Mouse (Mus musculus): ENCODE results near the gene Gja3.

Gja3 gene

DNA sequence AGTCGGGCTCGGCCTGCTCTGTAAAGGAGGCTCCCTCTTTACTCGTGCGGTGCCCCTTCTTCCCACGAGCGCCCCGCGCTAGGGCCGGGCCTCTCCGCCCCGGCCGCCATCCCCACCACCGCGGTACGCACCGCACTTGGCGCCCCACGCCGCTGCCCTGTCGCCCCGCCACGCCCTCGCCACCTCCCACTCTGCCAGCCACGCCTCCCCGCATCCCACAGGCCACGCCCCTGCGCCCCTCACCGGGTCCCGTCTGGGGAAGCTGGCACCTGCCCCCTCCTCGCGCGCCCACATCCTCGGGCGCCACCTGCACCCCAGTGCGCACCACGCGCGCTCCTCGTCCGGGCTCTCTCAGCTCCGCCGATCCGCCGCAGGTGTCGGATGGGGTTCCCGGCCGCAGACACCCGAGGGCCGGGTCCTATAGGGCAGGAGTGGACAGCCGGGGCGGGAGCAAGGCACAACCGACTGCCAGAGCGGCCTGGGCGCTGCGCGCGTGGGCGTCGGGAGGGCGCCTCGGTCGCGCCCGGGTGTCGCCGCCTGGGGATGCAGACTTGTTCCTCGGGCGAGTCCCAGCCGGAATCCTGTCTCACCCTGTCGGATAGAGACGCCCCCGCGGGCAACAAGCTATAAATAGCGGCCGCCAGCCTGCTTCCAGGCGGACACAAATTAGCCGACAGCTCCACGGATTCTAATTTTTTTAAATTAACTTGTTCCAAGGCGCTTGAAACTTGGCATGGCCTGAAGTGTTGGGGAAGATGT, at the start of gene Gja3:
Gene Gja3, minus strand, starts transcription at position 538 of the 759 bp plus-strand sequence.
- DNase-seq, result peak; percentile 66

DNA sequence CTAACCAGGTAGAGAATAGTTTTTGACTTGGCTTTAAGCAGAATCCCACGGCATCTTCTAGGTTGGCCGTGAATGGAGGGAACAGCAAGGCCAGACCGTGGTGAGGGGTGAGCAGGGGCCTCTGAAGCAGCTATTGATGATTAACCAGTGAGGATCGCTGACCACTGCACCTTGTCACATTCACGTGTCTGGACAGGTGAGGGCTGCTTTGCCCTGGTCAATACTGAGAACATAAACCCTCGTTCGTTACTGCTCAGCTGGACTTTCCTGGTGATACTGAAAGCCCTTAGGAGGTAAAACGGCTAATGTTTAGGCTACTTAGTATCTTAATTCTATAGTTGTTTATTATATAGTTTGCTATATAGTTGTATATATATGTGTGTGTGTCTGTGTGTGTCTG, 49.2 kb upstream of the Gja3 start:
- no peak for DNase-seq

DNA sequence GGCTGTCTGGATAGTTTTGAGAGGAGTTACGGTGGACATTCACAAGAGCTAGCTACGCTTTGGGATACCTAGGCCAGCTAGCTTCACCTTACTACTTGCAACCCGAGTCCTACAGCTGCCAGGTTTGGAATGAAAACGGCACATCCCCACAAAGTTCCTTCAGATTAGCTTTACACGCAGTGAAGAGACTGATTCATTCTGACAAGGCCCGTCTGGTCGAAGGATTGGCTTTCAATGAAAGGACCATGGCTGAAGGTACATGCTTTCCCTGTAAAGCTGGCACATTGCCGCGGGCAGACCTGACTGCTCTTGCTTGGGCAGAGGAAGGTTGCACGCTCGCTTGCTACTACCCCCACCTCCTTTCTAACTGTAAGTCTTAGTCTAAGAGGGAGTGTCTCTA, 47.8 kb upstream of the Gja3 start:
- DNase-seq, result peak; percentile 52

DNA sequence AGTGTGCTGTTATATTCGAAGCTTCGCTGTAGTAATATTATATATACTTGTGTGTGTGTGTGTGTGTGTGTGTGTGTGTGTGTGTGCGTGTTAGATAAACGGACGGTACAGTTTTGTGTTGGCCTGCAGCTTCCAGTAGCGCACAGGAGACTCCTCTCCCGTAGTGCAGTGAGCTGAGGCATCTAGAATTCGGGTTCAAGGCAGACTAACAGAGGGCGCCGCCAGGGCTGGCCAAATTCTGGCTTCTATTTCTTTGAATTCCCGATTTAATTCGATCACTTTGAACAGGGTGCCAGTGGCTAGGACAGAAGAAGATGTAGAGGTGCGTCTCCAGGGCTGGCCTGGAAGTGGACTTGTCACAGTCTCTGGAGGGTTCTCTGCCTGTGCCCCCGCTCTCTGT, 47.2 kb upstream of the Gja3 start:
- no peak for DNase-seq

DNA sequence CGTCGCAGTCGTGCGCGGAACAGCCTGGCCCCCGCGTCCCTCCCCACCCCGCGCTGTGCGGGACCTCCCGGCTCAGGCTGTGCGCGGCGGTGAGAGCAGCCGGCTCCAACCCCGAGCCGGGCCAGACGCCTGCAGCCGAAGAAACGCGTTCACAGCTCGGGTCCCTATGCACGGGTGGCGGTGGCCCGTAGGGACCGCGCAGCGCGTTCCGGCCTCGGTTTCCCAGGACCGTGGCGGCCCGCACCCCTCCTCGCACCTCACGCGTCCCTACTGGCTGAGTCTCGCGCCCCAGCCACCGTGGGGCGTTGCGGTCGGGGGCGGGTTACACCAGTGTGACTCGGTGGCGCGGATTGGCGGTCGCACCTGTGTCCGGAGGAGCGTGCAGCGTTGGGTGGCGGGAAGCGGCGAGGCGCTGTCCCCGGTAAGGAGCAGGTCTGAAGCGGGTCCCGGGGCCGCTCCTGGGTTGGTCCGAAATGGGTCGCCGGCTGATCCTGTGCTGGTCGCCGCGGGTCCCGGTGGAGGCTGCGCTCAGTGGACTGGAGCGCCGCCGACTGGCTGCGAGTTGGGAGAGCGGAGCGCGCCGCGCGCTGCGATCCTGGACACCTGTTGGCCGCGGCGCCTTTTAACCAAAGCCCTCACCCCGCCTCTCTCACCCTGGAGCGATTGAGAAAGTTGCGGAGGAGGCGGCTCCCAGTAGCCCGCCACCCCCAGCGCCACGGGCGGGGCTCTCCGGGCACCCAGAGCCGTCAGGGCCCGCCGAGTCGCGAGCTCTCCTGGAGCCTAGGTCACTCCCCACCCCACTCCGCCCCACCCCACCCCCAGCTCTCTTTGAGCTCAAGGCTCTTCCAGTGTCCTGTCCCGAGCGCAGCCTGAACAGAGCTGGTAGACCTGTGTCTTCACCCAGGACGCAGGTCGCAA, 46.5 kb upstream of the Gja3 start, which contains the start of gene Gjb2:
Gene Gjb2, minus strand, starts transcription at position 597 of the 918 bp plus-strand sequence.
- DNase-seq, result peak; percentile 58

DNA sequence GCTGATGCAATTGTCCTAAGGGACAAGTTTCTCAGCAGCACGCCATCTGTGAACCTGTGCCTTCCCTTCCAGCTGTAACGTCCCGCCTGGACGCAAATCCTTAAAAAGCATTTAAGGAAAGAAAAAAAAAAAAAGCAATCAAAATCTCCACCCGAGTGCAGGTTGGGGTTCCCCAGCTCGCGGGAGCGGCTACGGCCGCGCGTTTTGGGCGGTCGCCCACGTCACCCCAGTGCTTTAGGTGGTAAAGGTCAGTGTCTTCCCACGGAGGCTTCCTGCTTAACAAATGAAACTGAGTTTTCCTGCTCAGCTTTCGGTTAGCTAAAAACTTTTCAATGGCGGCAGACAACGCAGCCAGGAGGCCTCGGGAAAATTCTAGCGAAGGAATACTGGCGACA, 45.8 kb upstream of the Gja3 start:
- no peak for DNase-seq

DNA sequence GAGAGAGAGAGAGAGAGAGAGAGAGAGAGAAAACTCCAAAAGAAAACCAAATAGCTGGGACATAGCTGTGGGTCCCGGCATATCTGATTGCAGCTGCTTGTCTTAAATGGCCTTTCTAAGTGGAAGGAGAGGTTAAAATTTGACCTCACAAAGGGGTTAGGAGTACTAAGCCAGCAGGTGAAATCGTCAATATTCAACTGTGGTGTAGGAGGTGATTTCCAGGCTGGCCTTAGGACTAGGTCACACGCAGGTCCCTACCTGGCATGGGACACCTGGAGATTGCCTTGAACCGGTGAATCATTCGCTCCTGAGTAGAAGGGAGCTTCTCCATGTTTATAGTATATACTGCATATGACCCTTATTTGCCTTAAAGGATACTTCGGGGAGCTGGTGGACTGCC, 45.2 kb upstream of the Gja3 start:
- no peak for DNase-seq

DNA sequence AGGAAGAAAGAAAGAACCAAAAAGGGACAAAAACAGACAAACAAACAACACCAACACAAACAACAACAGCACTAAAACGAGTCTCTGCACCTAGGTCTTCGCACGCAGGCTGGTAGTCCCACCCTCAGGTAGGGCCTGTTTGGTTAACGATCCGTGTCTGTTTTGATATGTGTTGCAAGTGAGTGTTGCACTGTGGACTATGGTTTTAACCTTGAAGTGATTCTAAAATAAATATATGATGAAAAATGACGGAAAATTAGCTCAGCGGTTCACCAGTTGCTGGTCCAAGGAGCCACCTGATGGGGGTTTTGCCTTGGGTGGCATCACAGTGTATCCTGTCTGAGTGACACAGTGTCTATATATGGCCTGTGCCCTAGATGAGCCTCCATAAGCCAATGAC, 43.7 kb upstream of the Gja3 start:
- DNase-seq, result no peak

DNA sequence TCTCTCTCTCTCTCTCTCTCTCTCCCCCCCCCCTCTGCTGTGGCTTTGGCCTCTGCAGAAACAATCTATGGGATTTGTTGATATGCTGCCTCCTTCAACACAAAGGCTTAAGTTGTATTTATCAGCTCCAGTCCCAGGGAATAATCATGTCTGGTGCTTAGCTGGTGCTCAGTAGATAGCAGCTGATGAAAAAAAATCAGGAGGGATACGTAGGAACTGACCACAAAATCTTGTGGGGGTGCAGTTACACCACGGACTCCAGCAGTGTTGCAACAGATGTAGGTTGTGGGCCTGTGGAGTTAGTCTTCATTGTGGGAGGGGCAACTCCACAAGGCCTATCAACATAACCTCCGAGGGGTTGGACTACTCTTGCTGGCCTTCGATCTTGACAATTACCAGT, 38.0 kb upstream of the Gja3 start:
- DNase-seq, result no peak

DNA sequence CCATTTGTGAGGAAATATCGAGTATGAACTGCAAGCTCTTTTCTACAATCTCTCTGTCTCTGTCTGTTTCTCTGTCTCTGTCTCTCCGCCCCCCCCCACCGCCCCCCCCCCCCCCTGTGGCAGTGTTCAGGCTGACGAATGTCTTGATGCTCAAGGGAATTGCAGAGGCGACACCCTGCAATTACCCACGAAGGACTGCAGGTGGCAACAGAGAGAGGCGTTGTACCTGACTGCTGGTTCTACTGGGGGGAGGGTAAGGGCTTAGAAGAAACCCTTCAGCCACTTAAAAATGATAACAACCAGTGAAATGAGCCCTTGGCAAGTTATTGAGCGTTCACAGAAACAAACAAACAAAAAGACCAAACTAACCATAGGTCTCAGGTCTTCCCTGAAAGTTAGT, 35.1 kb upstream of the Gja3 start:
- peak; percentile 83 for DNase-seq

DNA sequence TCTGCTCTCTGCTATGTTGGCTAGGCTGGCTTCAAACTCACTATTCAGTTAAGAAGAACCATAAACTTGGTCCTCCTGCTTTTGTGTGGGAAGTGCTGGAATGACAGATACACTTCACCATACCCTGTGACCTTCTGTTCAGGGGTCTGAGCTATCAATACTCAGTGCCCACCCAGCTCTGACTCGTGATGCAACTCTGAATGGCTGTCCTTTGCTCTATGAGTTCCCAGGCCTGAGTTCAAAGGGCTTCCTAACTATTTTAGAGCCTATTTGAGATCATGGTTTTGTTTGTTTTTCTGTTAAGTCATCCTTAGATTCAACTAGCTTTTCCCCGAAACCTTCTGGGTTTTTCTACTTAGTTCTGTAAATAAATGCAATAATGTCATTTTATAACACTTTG, 32.1 kb upstream of the Gja3 start:
- no peak for DNase-seq

DNA sequence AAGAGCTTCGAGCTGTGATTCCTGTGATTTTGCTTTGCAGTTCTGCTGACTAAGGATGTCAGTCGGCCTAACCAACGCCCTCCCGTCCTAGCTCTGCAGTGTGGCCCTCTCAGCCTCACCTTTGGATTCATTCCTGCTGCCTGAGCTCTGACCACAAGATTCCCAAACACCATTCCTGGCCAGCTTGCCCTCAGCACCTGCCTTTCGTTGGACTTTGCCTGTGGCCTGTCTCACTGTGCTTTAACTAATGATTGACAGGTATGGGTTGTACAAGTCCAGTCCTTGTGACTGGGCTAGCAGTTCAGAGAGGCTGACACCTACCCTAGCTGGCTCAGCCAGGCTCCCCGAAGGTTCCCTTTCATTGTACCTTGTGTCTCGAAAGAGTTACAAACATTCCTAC, 31.2 kb upstream of the Gja3 start:
- no peak for DNase-seq

DNA sequence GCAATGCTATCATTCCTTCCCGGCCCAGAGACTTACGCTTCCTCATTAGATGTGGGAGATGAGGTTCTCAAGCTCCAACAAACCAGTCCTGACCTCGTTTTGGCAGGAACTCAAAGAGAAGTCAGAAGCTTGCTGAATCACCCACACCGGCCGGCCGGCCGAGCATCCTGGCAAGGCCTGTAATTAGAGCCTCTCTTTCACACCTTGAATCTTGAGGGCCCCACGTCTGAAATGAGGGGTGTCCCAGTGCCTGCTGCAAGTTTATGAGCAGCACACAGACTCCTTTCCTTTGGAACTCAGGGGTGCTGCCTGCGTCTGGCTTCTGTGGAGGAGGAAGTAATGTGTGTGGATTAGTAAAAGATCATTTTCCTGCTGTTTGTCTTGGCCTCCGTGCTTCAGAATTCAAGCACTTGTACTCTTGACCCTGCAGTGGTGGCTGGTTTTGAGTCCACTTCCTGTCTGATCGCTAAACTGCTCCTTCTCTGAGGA, 26.3 kb upstream of the Gja3 start:
- no peak for DNase-seq

DNA sequence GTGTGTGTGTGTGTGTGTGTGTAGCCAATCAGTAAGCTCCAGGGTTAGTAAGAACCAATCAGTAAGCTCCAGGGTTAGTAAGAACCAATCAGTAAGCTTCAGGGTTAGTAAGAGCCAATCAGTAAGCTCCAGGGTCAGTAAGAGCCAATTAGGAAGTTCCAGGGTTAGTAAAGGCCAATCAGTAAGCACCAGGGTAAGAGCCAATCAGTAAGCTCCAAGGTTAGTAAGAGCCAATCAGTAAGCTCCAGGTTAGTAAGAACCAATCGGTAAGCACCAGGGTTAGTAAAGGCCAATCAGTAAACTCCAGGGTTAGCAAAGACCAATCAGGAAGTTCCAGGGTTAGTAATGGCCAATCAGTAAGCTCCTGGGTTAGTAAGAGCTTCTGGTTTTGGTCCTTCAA, 25.0 kb upstream of the Gja3 start:
- no peak for DNase-seq

DNA sequence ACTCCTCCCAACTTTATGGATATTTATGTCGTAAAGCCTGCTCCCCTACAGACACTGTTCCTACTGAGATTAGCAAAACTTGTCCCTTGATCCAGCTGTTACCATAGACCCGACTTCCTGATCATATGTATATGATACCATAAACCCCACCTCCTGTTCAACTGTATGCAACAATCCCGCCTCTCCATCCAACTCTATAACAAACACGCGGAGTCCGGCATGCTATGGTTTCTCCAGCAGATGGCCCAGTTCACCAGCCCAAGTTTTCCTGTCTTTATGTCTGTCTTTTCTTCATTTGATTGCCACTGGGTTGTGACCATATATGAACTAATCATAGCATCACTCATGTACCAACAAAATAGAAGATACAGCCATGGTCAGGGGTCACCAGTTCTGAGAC, 17.6 kb upstream of the Gja3 start:
- DNase-seq, result no peak

DNA sequence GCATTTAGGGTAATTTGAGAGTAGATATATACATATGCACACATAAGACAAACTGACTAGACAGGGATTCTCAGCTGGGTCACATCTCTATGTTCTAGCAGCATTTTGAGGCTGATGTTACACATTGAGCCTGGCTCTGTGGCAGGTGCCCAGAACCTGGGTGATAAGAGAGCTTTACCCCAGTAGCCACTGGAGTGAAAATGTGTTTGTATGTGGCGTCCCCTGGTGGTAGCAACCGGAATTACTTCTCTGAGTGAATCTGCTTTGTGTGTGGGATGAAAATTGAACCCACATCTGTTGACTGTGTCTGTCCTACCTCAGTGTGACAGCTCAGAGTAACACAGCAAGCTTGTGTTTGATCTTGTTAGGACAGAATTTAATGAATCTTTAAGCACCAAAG, 12.0 kb upstream of the Gja3 start:
- peak; percentile 58 for DNase-seq

DNA sequence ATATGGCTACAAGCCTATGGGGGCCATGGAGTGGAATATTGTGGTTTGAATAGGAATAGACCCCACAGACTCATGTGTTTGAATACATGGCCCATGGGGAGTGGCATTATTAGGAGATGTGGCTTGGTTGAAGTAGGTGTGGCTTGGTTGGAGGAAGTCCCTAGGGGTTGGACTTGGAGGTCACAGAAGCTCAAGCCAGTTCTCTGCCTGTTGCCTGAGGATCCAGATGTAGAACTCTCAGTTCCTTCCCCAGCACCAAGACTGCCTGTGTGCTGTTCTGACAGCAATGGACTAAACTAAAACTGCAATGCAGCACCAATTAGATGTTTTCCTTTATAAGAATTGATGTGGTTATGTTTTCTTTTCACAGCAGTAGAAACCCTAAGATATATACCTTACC, 8.2 kb upstream of the Gja3 start:
- DNase-seq, result no peak

DNA sequence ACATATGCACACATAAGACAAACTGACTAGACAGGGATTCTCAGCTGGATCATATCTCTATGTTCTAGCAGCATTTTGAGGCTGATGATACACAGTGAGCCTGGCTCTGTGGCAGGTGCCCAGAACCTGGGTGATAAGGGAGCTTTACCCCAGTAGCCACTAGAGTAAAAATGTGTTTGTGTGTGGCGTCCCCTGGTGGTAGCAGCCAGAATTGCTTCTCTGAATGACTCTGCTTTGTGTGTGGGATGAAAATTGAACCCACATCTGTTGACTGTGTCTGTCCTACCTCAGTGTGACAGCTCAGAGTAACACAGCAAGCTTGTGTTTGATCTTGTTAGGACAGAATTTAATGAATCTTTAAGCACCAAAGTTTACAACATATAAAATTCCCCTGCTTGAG, 2.2 kb upstream of the Gja3 start:
- peak; percentile 75 for DNase-seq

DNA sequence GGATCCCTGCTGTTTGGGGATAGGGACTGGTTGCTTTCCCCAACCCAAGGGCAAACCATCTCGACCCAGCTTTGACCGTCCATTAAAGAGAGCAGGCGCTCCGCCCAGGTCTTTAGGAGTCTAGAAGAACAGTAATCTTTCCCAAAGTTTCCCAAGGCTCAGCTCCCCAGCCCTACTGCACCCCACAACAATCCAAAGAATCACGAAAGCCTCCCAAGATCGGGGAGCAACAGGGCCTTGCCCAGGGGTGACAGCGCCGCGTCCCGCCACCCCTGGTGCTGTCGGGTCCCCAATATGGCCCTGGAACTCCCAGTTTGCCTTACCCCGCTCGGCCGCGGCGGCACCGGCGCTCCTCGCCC, 717 bp downstream of the Gja3 start:
- DNase-seq, result no peak

DNA sequence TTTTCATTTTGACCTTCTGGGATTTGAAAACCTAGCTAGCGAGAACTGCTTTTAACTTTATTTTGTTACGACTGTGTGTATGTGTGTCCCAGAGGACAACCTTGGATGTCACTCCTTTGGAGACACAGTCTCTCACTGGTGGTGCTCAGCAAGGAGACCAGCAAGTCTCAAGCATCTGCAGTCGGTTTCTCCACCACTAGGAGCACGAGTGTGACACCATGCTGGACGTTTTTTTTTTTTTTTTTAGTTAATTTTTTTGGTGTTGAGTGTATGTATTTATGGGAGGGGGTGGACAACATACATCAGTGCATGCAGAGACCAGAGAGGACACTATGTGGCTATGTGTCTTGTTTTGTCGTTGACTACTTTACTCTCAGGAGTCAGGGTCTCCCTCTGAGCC, 5.2 kb downstream of the Gja3 start:
- no peak for DNase-seq

DNA sequence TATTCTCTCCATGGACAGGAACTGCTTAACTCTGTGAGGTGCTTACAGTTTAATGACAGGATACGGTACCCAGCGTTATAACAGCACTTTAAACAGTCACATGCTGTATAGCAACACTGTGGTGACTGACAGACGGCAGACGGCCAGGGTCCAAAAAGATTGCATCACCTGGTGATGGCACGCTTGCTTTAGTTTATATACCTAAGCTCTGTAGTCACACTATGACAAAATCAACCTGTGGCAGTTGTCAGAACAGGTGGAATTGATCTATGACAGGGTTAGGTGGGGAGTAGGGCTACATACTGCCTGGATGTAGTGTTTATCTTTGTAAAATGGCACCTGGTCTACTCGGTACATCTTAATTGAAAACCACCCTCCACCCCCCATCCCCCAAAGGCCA, 14.0 kb downstream of the Gja3 start:
- no peak for DNase-seq

DNA sequence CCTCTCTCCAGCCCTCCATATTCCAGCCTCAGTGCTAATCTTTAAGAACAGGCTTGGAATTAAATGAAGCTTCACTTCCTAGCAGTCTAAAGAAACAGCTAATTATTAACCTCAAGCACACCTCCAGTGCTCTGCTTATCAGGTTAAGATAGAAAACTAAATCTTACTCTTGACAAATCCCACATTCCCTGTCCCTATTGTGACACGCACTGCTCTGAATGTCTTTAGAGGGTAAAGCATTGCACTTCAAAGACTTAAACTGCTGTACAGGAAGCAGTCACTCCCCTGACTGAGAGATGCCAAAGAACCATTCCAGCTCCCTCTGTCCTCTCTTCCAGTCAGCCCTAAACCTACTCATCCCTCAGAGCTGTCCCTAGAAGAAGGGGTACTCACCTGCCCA, 16.5 kb downstream of the Gja3 start:
- DNase-seq, result no peak

DNA sequence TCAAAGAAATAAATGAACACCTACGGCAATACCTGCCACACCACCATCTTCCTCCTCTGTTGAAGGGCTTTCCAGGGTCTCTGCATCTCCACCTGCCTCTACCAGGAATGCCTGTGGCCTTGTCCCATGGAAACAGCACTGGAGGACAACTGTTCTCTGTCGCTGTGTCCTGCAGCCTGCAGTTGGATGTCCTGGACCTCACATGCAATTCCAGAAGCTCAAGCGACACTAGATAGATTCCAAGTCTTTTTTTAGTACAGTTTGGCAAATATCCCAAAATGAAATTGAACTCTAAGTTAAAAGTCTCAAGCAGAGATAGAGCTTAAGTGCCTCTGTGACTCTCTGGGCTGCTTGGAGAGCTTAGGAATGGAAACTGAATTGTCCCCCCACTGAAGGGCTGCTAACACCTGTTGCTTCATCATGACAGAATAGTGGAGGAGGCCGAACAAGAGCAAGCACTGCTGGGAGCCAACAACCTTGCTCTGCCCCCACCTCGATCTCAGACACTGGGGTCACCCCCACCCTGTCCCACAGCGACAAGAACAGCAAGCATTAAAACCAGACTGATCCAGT, 22.9 kb downstream of the Gja3 start:
- no peak for DNase-seq

DNA sequence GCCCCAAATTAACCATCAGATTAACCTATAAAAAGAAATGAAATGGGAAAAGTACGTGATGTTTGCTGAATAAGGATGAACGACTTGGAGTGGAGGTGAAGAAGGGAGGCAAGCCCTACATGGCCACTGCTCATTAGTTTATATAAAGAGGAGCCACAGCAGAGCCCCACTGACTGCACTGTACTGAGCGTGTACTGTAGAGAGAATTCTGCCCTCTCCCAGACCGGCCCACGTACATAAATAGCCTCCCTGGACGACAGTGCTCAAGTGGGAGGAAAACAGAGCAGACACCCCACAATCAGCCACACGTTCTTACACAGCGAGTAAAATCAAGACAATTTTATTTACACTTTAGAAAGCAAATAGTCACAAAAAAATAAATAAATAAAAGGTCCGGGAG, 23.8 kb downstream of the Gja3 start:
- DNase-seq, result no peak
